Mouse (Mus musculus) spleen, postnatal 36 days (tissue): ENCODE results near the gene Sipa1.

Experiments
- DNase-seq, 2 experiments: peaks; one replicate each; pipeline ENCODE4 v3.0.0; 2022; ENCODE audit warnings: low spot score in 2 of 2, mixed read lengths in 1 of 2

Sipa1 gene

DNA sequence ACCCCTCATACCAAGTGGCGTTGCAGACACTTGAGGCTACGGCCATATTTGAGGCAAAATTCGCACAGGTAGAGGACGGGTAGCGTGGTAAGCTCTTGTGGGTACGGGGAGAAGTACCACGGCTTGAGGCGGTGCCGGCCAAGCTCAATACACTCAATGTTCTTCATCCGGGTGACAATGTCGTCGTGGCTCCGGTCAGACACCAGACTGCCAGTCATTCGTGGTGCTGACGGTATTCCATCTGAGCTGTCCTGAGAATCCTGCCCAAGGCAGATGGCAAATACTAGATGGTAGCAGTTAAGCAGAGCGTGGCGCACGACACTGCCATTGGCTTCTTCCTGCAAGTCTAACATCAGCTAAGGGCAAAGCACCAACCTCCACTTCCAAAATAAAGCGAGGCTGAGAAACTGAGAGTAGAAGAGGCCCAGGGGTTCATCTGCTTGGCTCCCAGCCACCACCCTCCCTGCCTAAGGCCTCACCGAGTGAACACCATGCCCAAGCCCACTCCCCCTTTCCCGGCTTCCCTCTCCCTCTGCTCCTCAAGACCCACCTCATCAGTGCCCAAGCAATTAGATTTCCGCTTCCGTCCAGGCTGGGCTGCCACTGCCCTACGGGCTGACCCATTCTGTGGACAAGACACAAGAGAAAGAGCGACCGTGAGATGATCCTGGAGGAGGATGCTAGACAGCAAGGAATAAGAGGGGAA is 55.6 kb downstream of the Sipa1 start:
- DNase-seq = no peak

- no peak for DNase-seq
Observed at GRCm38 (mm10) chr19:5606196-5606595, 57.3 kb downstream of the Sipa1 start.

- no peak for DNase-seq
Observed at GRCm38 (mm10) chr19:5605126-5605525, 58.4 kb downstream of the Sipa1 start.

GRCm38 (mm10) chr19:5603664-5604063 is 59.8 kb downstream of the Sipa1 start:
- DNase-seq = no peak

DNA sequence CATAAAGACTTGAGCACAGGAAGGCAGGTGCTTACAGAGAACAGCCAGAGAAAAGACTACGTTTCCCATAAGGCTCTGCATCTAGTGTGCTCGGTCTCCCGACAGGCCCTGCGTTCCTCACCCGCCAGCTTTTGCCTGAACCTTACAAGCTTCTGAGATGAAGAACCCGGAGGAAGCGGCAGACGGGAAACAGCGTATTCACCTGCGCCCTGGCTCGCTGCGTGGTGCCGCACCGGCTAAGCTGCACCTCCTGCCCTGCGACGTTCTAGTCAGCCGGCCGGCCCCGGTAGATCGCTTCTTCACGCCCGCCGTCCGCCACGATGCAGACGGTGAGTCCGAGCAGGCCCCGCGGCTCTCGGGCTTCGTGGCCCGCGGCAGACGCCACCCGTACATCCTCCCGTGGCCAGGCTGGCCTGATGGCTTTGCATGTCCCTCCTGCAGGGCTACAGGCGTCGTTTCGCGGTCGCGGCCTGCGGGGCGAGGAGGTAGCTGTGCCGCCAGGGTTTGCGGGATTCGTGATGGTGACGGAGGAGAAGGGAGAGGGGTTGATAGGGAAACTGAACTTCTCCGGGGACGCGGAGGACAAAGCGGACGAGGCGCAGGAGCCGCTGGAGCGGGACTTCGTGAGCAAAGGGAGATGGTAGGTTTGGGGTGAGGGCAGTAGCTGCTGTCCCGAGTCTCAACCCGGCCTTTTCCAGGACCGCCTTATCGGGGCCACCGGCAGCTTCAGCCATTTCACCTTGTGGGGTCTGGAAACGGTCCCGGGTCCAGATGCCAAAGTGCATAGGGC is 61.6 kb downstream of the Sipa1 start, which contains the start of gene Rnaseh2c:
Gene Rnaseh2c, plus strand, starts transcription at position 122 of the 790 bp plus-strand sequence.
- peak; percentile 87 to 88 for DNase-seq
